Mouse (Mus musculus): ENCODE measurements at regions not wholly inside any gene's neighbourhood (a gene's known extent, or its start where the extent isn't known, plus 50 kb on each side); places are given as distances from the start of the nearest gene placed in this dataset.
"Not testable (repeated sequence)": the region's sequence is repeated elsewhere in the genome, so short reads cannot be mapped to it uniquely, and the experiment has no call there.

GRCm38 (mm10) chr4:79670203-79670891 lies 1163.6 kb upstream of the Tyrp1 start:
- no peaks in the 10 kb centered on the region for H3K27me3 ChIP-seq (replicated peaks; ENCODE audit: control insufficient read depth, insufficient read depth, low read length)
- no peak for ATAC-seq
- no peaks in the 10 kb centered on the region for H3K9me3 ChIP-seq (ENCODE audit: control insufficient read depth, low read length)
- no peak overlapping the region for H3K4me3 ChIP-seq (ENCODE audit: low read length)
- 81% methylated on average over 3 of the region's 3 CpGs for WGBS
- no peak overlapping the region for H3K4me2 ChIP-seq (ENCODE audit: low read length)
- H3K4me1 ChIP-seq (ENCODE audit: control insufficient read depth, insufficient read depth, low read depth, low read length), result no peaks in the 10 kb centered on the region
- H3K9ac ChIP-seq (ENCODE audit: low read depth, low read length), result no peak overlapping the region
- no peak overlapping the region for H3K27ac ChIP-seq (ENCODE audit: low read depth, low read length)
- no peaks in the 10 kb centered on the region for H3K36me3 ChIP-seq (ENCODE audit: control insufficient read depth, insufficient read depth, low read length)

GRCm38 (mm10) chr4:79694787-79695763 lies 1138.8 kb upstream of the Tyrp1 start:
- no peaks in the 10 kb centered on the region for H3K9me3 ChIP-seq (ENCODE audit: control insufficient read depth, low read length)
- H3K27me3 ChIP-seq (replicated peaks; ENCODE audit: control insufficient read depth, insufficient read depth, low read length), result no peaks in the 10 kb centered on the region
- ATAC-seq, result peak; percentile 24; the same call in 1 of the 2 replicates
- WGBS, result 45% methylated on average over 11 of the region's 11 CpGs
- H3K4me2 ChIP-seq (ENCODE audit: low read length), result peak overlapping the region; percentile 24; the same call in 1 of the 2 replicates
- H3K4me1 ChIP-seq (ENCODE audit: control insufficient read depth, insufficient read depth, low read depth, low read length), result no peaks in the 10 kb centered on the region; the same call in 1 of the 2 replicates
- no peaks in the 10 kb centered on the region for H3K36me3 ChIP-seq (ENCODE audit: control insufficient read depth, insufficient read depth, low read length)
- no peak overlapping the region for H3K27ac ChIP-seq (ENCODE audit: low read depth, low read length)
- H3K9ac ChIP-seq (ENCODE audit: low read depth, low read length), result no peak overlapping the region; the same call in 1 of the 2 replicates
- H3K4me3 ChIP-seq (ENCODE audit: low read length), result no peak overlapping the region

DNA sequence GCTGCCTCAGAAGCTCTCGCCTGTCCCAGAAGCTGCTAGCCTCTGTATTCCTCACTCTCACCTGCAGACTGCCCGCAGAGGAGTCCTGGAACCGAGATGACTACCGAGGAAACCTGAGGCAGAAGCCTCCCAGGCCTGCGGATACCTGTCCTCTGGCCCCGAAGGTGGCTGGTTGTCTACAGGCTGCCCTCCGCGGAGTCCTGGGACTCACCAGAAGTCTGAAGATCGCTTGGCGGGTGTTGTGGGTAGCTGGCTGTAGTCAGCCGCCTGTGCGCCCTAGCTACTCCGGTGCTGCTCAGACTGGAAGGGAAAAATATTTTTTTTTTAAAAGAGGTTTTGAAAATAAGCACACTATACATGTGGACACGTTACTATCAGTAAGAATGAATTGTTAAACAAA lies 1113.0 kb upstream of the Tyrp1 start:
- not testable (repeated sequence) for H3K27ac ChIP-seq (ENCODE audit: low read depth, low read length); H3K4me3 ChIP-seq (ENCODE audit: low read length); H3K9ac ChIP-seq (ENCODE audit: low read depth, low read length); H3K36me3 ChIP-seq (ENCODE audit: control insufficient read depth, insufficient read depth, low read length); H3K9me3 ChIP-seq (ENCODE audit: control insufficient read depth, low read length); H3K4me1 ChIP-seq (ENCODE audit: control insufficient read depth, insufficient read depth, low read depth, low read length); H3K27me3 ChIP-seq (replicated peaks; ENCODE audit: control insufficient read depth, insufficient read depth, low read length); H3K4me2 ChIP-seq (ENCODE audit: low read length); ATAC-seq
- 90% methylated on average over 14 of the region's 14 CpGs for WGBS

DNA sequence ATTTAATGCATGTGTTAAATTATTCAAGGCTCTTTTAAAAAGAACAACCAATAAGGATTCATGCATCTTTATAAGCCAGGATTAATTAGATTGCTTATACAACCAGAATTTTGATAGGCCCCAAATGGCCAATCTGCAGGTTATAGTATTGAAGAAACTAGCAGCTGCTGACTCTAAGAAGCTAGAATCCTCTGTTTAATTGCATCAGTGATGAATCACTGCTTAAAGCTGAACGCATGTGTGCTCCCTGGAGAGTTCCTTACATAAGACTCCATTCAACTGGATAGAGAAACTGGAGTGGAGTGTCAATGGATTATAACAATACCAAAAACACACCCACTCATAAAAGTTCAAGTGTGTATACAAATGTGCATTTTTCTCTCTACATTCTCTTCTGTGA lies 1109.8 kb upstream of the Tyrp1 start:
- no peak overlapping the region for H3K4me3 ChIP-seq (ENCODE audit: low read length)
- no peak overlapping the region for H3K9ac ChIP-seq (ENCODE audit: low read depth, low read length)
- no peak for ATAC-seq
- no peaks in the 10 kb centered on the region for H3K27me3 ChIP-seq (replicated peaks; ENCODE audit: control insufficient read depth, insufficient read depth, low read length)
- no peak overlapping the region for H3K4me2 ChIP-seq (ENCODE audit: low read length)
- WGBS, result 43% methylated on average over 1 of the region's 1 CpGs
- H3K27ac ChIP-seq (ENCODE audit: low read depth, low read length), result no peak overlapping the region
- no peaks in the 10 kb centered on the region for H3K9me3 ChIP-seq (ENCODE audit: control insufficient read depth, low read length)
- no peaks in the 10 kb centered on the region for H3K4me1 ChIP-seq (ENCODE audit: control insufficient read depth, insufficient read depth, low read depth, low read length)
- no peaks in the 10 kb centered on the region for H3K36me3 ChIP-seq (ENCODE audit: control insufficient read depth, insufficient read depth, low read length)

- Histone ChIP-seq H3K4me3 (ENCODE audit: low read length) (no peak overlapping the region), H3K27me3 (replicated peaks; ENCODE audit: control insufficient read depth, insufficient read depth, low read length) (no peaks in the 10 kb centered on the region), H3K36me3 (ENCODE audit: control insufficient read depth, insufficient read depth, low read length) (no peaks in the 10 kb centered on the region), H3K9ac (ENCODE audit: low read depth, low read length) (no peak overlapping the region), H3K27ac (ENCODE audit: low read depth, low read length) (no peak overlapping the region), H3K4me2 (ENCODE audit: low read length) (no peak overlapping the region), H3K9me3 (ENCODE audit: control insufficient read depth, low read length) (no peaks in the 10 kb centered on the region), H3K4me1 (ENCODE audit: control insufficient read depth, insufficient read depth, low read depth, low read length) (no peaks in the 10 kb centered on the region)
- peak; percentile 72; the same call in 1 of the 2 replicates for ATAC-seq
- WGBS, result 56% methylated on average over 1 of the region's 1 CpGs
These were observed 1092.9 kb upstream of the Tyrp1 start for GRCm38 (mm10) chr4:79740925-79741560.
